Mouse (Mus musculus): ENCODE measurements around the gene Pepd. TPM values are rescaled to one million over a fixed set of nuclear protein-coding genes. Genes with fewer than 3 reads are reported as not detected.

Gene Pepd
- total RNA-seq, 1 experiment, result 53.9 TPM

DNA sequence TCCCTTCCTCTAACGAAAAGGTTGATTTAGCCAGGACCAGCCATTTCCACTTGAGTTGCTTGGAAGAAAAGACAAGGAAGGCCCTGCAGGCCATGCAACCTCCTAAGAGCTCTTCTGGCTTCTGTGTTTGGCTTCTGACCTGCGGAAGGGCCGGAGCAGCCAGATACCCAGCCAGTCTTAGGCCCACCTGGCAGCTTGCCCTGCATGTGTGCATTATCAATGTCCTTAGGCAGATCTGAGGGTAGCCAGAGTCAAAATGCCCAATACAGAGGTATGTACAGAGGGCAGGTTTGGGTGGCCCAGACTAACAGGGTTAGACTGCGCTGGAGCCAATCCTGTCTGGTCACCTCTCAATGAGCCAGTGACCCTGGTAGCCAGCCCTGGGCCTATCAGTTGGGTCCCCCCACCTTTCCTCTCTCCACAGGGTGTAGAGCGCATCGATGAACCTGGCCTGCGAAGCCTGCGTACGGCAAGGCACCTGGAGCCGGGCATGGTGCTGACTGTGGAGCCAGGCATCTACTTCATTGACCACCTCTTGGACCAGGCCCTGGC lies 131.2 kb downstream of the Pepd start:
- DNase-seq (ENCODE audit: low read depth, low spot score), result no peak
- Histone ChIP-seq H3K4me1 (ENCODE audit: control insufficient read depth in 2 of 2, insufficient read depth in 2 of 2, low read length in 2 of 2, poor library complexity in 1 of 2) (no peaks in the 10 kb centered on the region; a peak in 1 of 4 replicates), H3K9ac (ENCODE audit: insufficient read depth, low read depth, low read length, poor library complexity, severe bottlenecking) (no peak overlapping the region), H3K36me3 (ENCODE audit: control insufficient read depth, insufficient read depth, low read length, poor library complexity, severe bottlenecking) (peaks cover 25% of the 10 kb centered on the region), H3K4me3 (ENCODE audit: insufficient read depth in 1 of 2, low read depth in 1 of 2, low read length in 2 of 2, poor library complexity in 1 of 2, severe bottlenecking in 1 of 2) (no peak overlapping the region), H3K27ac (ENCODE audit: insufficient read depth, low read depth, low read length, poor library complexity, severe bottlenecking) (no peak overlapping the region), H3K9me3 (ENCODE audit: control insufficient read depth, insufficient read depth, low read depth, low read length) (no peaks in the 10 kb centered on the region)
- TF ChIP-seq ZC3H11A (IDR thresholded peaks at IDR 0.05; ENCODE audit: borderline replicate concordance, low read depth, low read length) (no peak), CHD2 (IDR thresholded peaks at IDR 0.05; ENCODE audit: low read depth, low read length) (no peak), ZNF384 (IDR thresholded peaks at IDR 0.05; ENCODE audit: low read depth, low read length) (no peak), MAFK (IDR thresholded peaks at IDR 0.05; ENCODE audit: insufficient read depth, low read depth, low read length) (no peak)
- in situ Hi-C loops (cut with MboI; ENCODE audit: low sequenced_read_pairs in 2 of 2, unreplicated experiment in 2 of 2), result no loop called here

DNA sequence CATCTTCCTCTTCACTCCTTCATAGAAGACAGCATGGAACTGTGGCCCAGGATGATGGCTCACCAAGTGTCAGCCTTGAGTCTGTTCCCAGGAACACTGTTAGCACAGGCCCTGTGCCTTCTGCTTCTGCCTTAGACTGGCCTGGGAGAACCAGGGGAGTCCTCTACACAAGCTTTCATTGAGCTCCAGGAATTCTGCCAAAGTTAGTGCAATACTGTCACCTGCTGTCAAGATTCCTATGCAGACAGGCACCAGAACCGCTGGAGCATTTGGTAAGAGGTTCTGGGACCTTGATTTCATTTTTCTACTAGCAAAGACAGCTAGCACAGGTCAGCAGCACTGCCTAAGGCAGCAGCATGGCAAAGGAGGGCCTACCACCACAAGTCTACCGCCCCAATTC lies 132.5 kb downstream of the Pepd start:
- TF ChIP-seq CHD2 (IDR thresholded peaks at IDR 0.05; ENCODE audit: low read depth, low read length), result no peak

DNA sequence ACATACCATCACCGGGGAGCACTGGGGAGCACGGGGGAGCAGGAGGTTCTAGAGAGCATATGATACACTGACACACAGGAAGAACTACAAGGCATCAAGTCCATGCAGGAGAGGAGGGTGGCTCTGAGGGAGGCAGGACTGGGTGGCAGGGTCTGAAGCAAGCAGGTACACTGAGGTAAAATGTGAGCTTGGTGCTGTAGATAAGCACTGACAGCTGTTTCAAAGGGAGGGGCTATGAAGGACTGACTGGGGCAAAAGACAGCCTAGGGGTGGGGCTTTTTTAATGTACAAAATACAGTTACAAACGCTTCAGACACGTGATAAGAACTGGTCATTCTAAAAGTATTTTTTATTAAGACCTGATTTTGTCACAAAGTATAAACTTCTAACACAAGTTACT lies 133.9 kb downstream of the Pepd start:
- H3K27ac ChIP-seq (ENCODE audit: insufficient read depth, low read depth, low read length, poor library complexity, severe bottlenecking), result no peak overlapping the region
- no peak overlapping the region for H3K9ac ChIP-seq (ENCODE audit: insufficient read depth, low read depth, low read length, poor library complexity, severe bottlenecking)
- H3K4me1 ChIP-seq (ENCODE audit: control insufficient read depth in 2 of 2, insufficient read depth in 2 of 2, low read length in 2 of 2, poor library complexity in 1 of 2), result peaks cover 0 to 2% of the 10 kb centered on the region in 2 experiments; a peak in 2 of 4 replicates
- in situ Hi-C loops (cut with MboI; ENCODE audit: low sequenced_read_pairs in 2 of 2, unreplicated experiment in 2 of 2), result no loop called here
- no peak for DNase-seq (ENCODE audit: low read depth, low spot score)
- no peak for TF ChIP-seq ZC3H11A (IDR thresholded peaks at IDR 0.05; ENCODE audit: borderline replicate concordance, low read depth, low read length)
- no peak for TF ChIP-seq ZNF384 (IDR thresholded peaks at IDR 0.05; ENCODE audit: low read depth, low read length)
- peaks cover 28% of the 10 kb centered on the region for H3K36me3 ChIP-seq (ENCODE audit: control insufficient read depth, insufficient read depth, low read length, poor library complexity, severe bottlenecking)
- no peak overlapping the region for H3K4me3 ChIP-seq (ENCODE audit: insufficient read depth in 1 of 2, low read depth in 1 of 2, low read length in 2 of 2, poor library complexity in 1 of 2, severe bottlenecking in 1 of 2)
- no peaks in the 10 kb centered on the region for H3K9me3 ChIP-seq (ENCODE audit: control insufficient read depth, insufficient read depth, low read depth, low read length)

More for the DNA sequence above, 132.5 kb downstream of the Pepd start:
- Histone ChIP-seq H3K4me1 (ENCODE audit: control insufficient read depth in 2 of 2, insufficient read depth in 2 of 2, low read length in 2 of 2, poor library complexity in 1 of 2) (no peaks in the 10 kb centered on the region; a peak in 1 of 4 replicates), H3K36me3 (ENCODE audit: control insufficient read depth, insufficient read depth, low read length, poor library complexity, severe bottlenecking) (peaks cover 25% of the 10 kb centered on the region), H3K9me3 (ENCODE audit: control insufficient read depth, insufficient read depth, low read depth, low read length) (no peaks in the 10 kb centered on the region), H3K4me3 (ENCODE audit: insufficient read depth in 1 of 2, low read depth in 1 of 2, low read length in 2 of 2, poor library complexity in 1 of 2, severe bottlenecking in 1 of 2) (no peak overlapping the region), H3K27ac (ENCODE audit: insufficient read depth, low read depth, low read length, poor library complexity, severe bottlenecking) (no peak overlapping the region), H3K9ac (ENCODE audit: insufficient read depth, low read depth, low read length, poor library complexity, severe bottlenecking) (no peak overlapping the region)
- no peak for DNase-seq (ENCODE audit: low read depth, low spot score)
- in situ Hi-C loops (cut with MboI; ENCODE audit: low sequenced_read_pairs in 2 of 2, unreplicated experiment in 2 of 2), result no loop called here

DNA sequence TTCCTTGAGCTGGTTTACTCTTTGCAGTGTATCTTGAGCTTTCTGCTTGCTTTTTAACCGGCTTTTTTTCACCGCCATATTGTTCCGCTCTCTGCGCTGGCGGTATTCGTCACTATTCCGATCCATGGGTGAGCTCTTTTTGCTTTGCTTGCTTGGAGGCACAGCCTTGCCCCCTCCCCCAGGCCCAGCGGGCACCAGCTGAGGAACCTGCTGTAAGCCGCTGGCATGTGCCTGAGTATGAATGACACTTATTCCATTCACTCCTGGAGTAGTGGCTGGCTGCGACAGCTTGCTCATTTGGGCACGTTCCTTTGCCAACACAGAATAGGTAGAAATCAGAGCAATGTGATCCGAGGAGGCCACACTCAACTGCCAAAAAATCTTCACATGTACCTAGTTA lies 138.4 kb downstream of the Pepd start:
- Histone ChIP-seq H3K4me1 (ENCODE audit: control insufficient read depth in 2 of 2, insufficient read depth in 2 of 2, low read length in 2 of 2, poor library complexity in 1 of 2) (peaks cover 2 to 3% of the 10 kb centered on the region in 2 experiments; a peak in 2 of 4 replicates), H3K27ac (ENCODE audit: insufficient read depth, low read depth, low read length, poor library complexity, severe bottlenecking) (no peak overlapping the region), H3K4me3 (ENCODE audit: insufficient read depth in 1 of 2, low read depth in 1 of 2, low read length in 2 of 2, poor library complexity in 1 of 2, severe bottlenecking in 1 of 2) (no peak overlapping the region), H3K36me3 (ENCODE audit: control insufficient read depth, insufficient read depth, low read length, poor library complexity, severe bottlenecking) (peaks cover 9% of the 10 kb centered on the region), H3K9ac (ENCODE audit: insufficient read depth, low read depth, low read length, poor library complexity, severe bottlenecking) (no peak overlapping the region), H3K9me3 (ENCODE audit: control insufficient read depth, insufficient read depth, low read depth, low read length) (no peaks in the 10 kb centered on the region)
- no peak for DNase-seq (ENCODE audit: low read depth, low spot score)
- TF ChIP-seq HCFC1 (IDR thresholded peaks at IDR 0.05; ENCODE audit: borderline replicate concordance, insufficient read depth, low read length) (no peak), CHD2 (IDR thresholded peaks at IDR 0.05; ENCODE audit: low read depth, low read length) (no peak)
- in situ Hi-C loops (cut with MboI; ENCODE audit: low sequenced_read_pairs in 2 of 2, unreplicated experiment in 2 of 2), result no loop called here

DNA sequence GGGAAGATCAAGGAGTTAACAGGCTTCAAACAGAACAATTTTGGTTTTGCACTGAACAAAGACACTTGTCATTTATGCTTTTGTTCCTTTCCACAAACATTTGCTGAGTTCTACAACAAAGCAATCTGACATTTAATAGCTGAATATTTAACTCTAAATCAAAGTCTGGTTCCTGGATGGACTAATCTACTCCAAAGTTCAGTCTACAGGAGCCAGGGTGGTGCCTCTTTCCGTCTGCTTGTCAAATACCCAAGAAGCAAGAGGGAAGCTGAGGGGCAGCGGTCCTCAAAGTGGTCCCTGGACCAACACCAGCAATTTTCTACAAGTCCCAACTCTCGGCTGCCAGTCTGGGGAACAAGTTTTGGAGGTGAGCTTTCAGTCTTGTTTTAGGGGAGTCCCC lies 141.0 kb downstream of the Pepd start:
- TF ChIP-seq CHD2 (IDR thresholded peaks at IDR 0.05; ENCODE audit: low read depth, low read length) (no peak), ZC3H11A (IDR thresholded peaks at IDR 0.05; ENCODE audit: borderline replicate concordance, low read depth, low read length) (no peak), MAFK (IDR thresholded peaks at IDR 0.05; ENCODE audit: insufficient read depth, low read depth, low read length) (no peak), ZNF384 (IDR thresholded peaks at IDR 0.05; ENCODE audit: low read depth, low read length) (no peak), HCFC1 (IDR thresholded peaks at IDR 0.05; ENCODE audit: borderline replicate concordance, insufficient read depth, low read length) (no peak)
- Histone ChIP-seq H3K4me3 (ENCODE audit: insufficient read depth in 1 of 2, low read depth in 1 of 2, low read length in 2 of 2, poor library complexity in 1 of 2, severe bottlenecking in 1 of 2) (no peak overlapping the region), H3K9ac (ENCODE audit: insufficient read depth, low read depth, low read length, poor library complexity, severe bottlenecking) (no peak overlapping the region), H3K9me3 (ENCODE audit: control insufficient read depth, insufficient read depth, low read depth, low read length) (no peaks in the 10 kb centered on the region), H3K27ac (ENCODE audit: insufficient read depth, low read depth, low read length, poor library complexity, severe bottlenecking) (no peak overlapping the region), H3K4me1 (ENCODE audit: control insufficient read depth in 2 of 2, insufficient read depth in 2 of 2, low read length in 2 of 2, poor library complexity in 1 of 2) (peaks cover 3 to 4% of the 10 kb centered on the region in 2 experiments; a peak in 2 of 4 replicates), H3K36me3 (ENCODE audit: control insufficient read depth, insufficient read depth, low read length, poor library complexity, severe bottlenecking) (peaks cover 5% of the 10 kb centered on the region)
- in situ Hi-C loops (cut with MboI; ENCODE audit: low sequenced_read_pairs in 2 of 2, unreplicated experiment in 2 of 2), result no loop called here
- no peak for DNase-seq (ENCODE audit: low read depth, low spot score)

Data from ES-E14 (cell line).